Mouse (Mus musculus) erythroblast, embryonic 14.5 days (primary cell): ENCODE results near the gene Cela3a.

ENCODE experiments used
- GATA1 ChIP-seq: IDR thresholded peaks from 2 replicates; pipeline ENCODE4 v1.6.1; 2012; ENCODE audit warnings: low read length, inconsistent platforms, mixed read lengths
- TAL1 ChIP-seq: IDR thresholded peaks from 3 replicates; pipeline ENCODE4 v1.6.1; 2012; ENCODE audit warnings: low read length, inconsistent platforms, mixed read lengths

GRCm38 (mm10) chr4:137379713-137380255 is 29.8 kb downstream of the Cela3a start:
- TF ChIP-seq TAL1, result no peak
- TF ChIP-seq GATA1, result no peak
